Mouse (Mus musculus) stomach, embryonic 15.5 days (tissue): ENCODE measurements around the gene Hoxb5. TPM values are rescaled to one million over a fixed set of nuclear protein-coding genes. Genes with fewer than 3 reads are reported as not detected.
A peak's percentile ranks its signal among the peaks of the same experiment; 100 is the strongest.

Experiments used
- ATAC-seq: fragments of 200-750 bp; cut with Nextera tagmentation; 2 replicates; pipeline ENCODE4 v1.8.0; 2017; ENCODE audit warnings: low read depth, moderate number of reproducible peaks, moderate TSS enrichment; ENCODE audit not compliant: insufficient read depth, low FRiP score
- H3K27ac ChIP-seq: fragments of 300-500 bp; sonication (generic); 2 replicates; pipeline ENCODE4 v1.5.1; 2015; ENCODE audit warnings: mild to moderate bottlenecking, inconsistent platforms
- H3K27me3 ChIP-seq: fragments of 300-500 bp; sonication (generic); replicated peaks from 2 replicates; pipeline ENCODE4 v1.6.1; 2015; ENCODE audit warnings: inconsistent platforms
- H3K36me3 ChIP-seq: fragments of 300-500 bp; sonication (generic); 2 replicates; pipeline ENCODE4 v1.6.1; 2015; ENCODE audit warnings: inconsistent platforms
- H3K4me1 ChIP-seq: fragments of 300-500 bp; sonication (generic); 2 replicates; pipeline ENCODE4 v1.6.1; 2015; ENCODE audit warnings: inconsistent platforms
- H3K4me2 ChIP-seq: fragments of 300-500 bp; sonication (generic); 2 replicates; pipeline ENCODE4 v1.6.1; 2015; ENCODE audit warnings: mild to moderate bottlenecking, inconsistent platforms
- H3K4me3 ChIP-seq: fragments of 300-500 bp; sonication (generic); replicated peaks from 2 replicates; pipeline ENCODE4 v1.5.1; 2015; ENCODE audit warnings: inconsistent platforms
- H3K9ac ChIP-seq: fragments of 300-500 bp; sonication (generic); 2 replicates; pipeline ENCODE4 v1.6.1; 2015; ENCODE audit warnings: inconsistent platforms
- H3K9me3 ChIP-seq: fragments of 300-500 bp; sonication (generic); 2 replicates; pipeline ENCODE4 v1.6.1; 2016; ENCODE audit warnings: inconsistent platforms
- WGBS: fragments of 180-500 bp; shearing (Covaris S2); methylation state at CpG from one replicate; pipeline ENCODE4 v1.1.7; 2015; 5-methylcytosine and 5-hydroxymethylcytosine counted together
- polyA plus RNA-seq: library from polyadenylated mRNA; unstranded; fragments of >200 nt; fragmentation: Nextera tagmentation; extraction: Ambion mirVana; gene quantifications from 2 replicates; pipeline ENCODE4 v1.2.1, GENCODE M21; 2015

Gene Hoxb5
- polyA plus RNA-seq, 1 experiment from 2014 or later, result 17.6 TPM

- Histone ChIP-seq H3K4me2 (peak overlapping the region; percentile 62), H3K27me3 (peaks cover 34% of the 10 kb centered on the region), H3K9me3 (no peaks in the 10 kb centered on the region), H3K9ac (peak overlapping the region; percentile 14; the same call in 1 of the 2 replicates), H3K4me3 (peak overlapping the region; percentile 32), H3K27ac (peak overlapping the region; percentile 82), H3K36me3 (no peaks in the 10 kb centered on the region), H3K4me1 (peaks cover 22% of the 10 kb centered on the region; the same call in 1 of the 2 replicates)
- WGBS, result 15% methylated on average over 6 of the region's 6 CpGs
- ATAC-seq, result no peak
Observed at GRCm38 (mm10) chr11:96311097-96311496, 8.0 kb downstream of the Hoxb5 start.

- H3K4me3 ChIP-seq, result peak overlapping the region; percentile 32
- H3K27me3 ChIP-seq, result peaks cover 28% of the 10 kb centered on the region
- peaks cover 26% of the 10 kb centered on the region; the same call in 1 of the 2 replicates for H3K4me1 ChIP-seq
- H3K36me3 ChIP-seq, result no peaks in the 10 kb centered on the region
- 3% methylated on average over 31 of the region's 31 CpGs for WGBS
- ATAC-seq, result peak; percentile 74; the same call in 1 of the 2 replicates
- H3K9ac ChIP-seq, result peak overlapping the region; percentile 14; the same call in 1 of the 2 replicates
- no peaks in the 10 kb centered on the region for H3K9me3 ChIP-seq
- peak overlapping the region; percentile 82 for H3K27ac ChIP-seq
- peak overlapping the region; percentile 62 for H3K4me2 ChIP-seq
Observed at GRCm38 (mm10) chr11:96311520-96312417, 8.6 kb downstream of the Hoxb5 start.

GRCm38 (mm10) chr11:96313134-96313533, 10.0 kb downstream of the Hoxb5 start:
- no peak overlapping the region for H3K4me3 ChIP-seq
- ATAC-seq, result no peak
- peak overlapping the region; percentile 82 for H3K27ac ChIP-seq
- H3K9ac ChIP-seq, result no peak overlapping the region
- H3K4me2 ChIP-seq, result peak overlapping the region; percentile 62
- H3K27me3 ChIP-seq, result peaks cover 28% of the 10 kb centered on the region
- H3K9me3 ChIP-seq, result no peaks in the 10 kb centered on the region
- WGBS, result 43% methylated on average over 2 of the region's 2 CpGs
- H3K36me3 ChIP-seq, result no peaks in the 10 kb centered on the region
- H3K4me1 ChIP-seq, result peaks cover 28% of the 10 kb centered on the region

- Histone ChIP-seq H3K4me3 (peak overlapping the region; percentile 35), H3K9me3 (no peaks in the 10 kb centered on the region), H3K27ac (peak overlapping the region; percentile 82), H3K9ac (no peak overlapping the region), H3K36me3 (no peaks in the 10 kb centered on the region), H3K4me2 (peak overlapping the region; percentile 62), H3K27me3 (peaks cover 28% of the 10 kb centered on the region), H3K4me1 (peaks cover 25% of the 10 kb centered on the region)
- WGBS, result 17% methylated on average over 12 of the region's 12 CpGs
- no peak for ATAC-seq
Observed at GRCm38 (mm10) chr11:96313806-96314428, 10.8 kb downstream of the Hoxb5 start.

- Histone ChIP-seq H3K9me3 (no peaks in the 10 kb centered on the region), H3K36me3 (no peaks in the 10 kb centered on the region), H3K4me3 (peak overlapping the region; percentile 35), H3K27me3 (peaks cover 32% of the 10 kb centered on the region), H3K27ac (peak overlapping the region; percentile 82), H3K4me1 (peaks cover 25% of the 10 kb centered on the region), H3K4me2 (peak overlapping the region; percentile 62), H3K9ac (peak overlapping the region; percentile 40)
- no peak for ATAC-seq
- WGBS, result 4% methylated on average over 34 of the region's 34 CpGs
Observed at GRCm38 (mm10) chr11:96314671-96315343, 11.7 kb downstream of the Hoxb5 start.

- WGBS, result 22% methylated on average over 5 of the region's 5 CpGs
- peak overlapping the region; percentile 82 for H3K27ac ChIP-seq
- ATAC-seq, result no peak
- peak overlapping the region; percentile 40; the same call in 1 of the 2 replicates for H3K9ac ChIP-seq
- H3K4me3 ChIP-seq, result peak overlapping the region; percentile 35
- no peaks in the 10 kb centered on the region for H3K9me3 ChIP-seq
- no peaks in the 10 kb centered on the region for H3K36me3 ChIP-seq
- H3K4me2 ChIP-seq, result peak overlapping the region; percentile 62
- H3K27me3 ChIP-seq, result peaks cover 32% of the 10 kb centered on the region
- peaks cover 25% of the 10 kb centered on the region for H3K4me1 ChIP-seq
Observed at GRCm38 (mm10) chr11:96315344-96315681, 12.2 kb downstream of the Hoxb5 start.

GRCm38 (mm10) chr11:96316696-96317607, 13.8 kb downstream of the Hoxb5 start:
- Histone ChIP-seq H3K27ac (peak overlapping the region; percentile 97), H3K4me1 (peaks cover 23% of the 10 kb centered on the region), H3K4me3 (peak overlapping the region; percentile 60; the same call in 1 of the 2 replicates), H3K36me3 (no peaks in the 10 kb centered on the region), H3K4me2 (peak overlapping the region; percentile 62), H3K27me3 (peaks cover 22% of the 10 kb centered on the region), H3K9me3 (no peaks in the 10 kb centered on the region), H3K9ac (peak overlapping the region; percentile 39; the same call in 1 of the 2 replicates)
- ATAC-seq, result no peak
- WGBS, result 18% methylated on average over 18 of the region's 18 CpGs

GRCm38 (mm10) chr11:96317608-96318367, 14.7 kb downstream of the Hoxb5 start, which contains the start of gene Hoxb4:
Gene Hoxb4, plus strand, starts transcription at chr11:96318267.
- peaks cover 19% of the 10 kb centered on the region; the same call in 1 of the 2 replicates for H3K27me3 ChIP-seq
- no peaks in the 10 kb centered on the region for H3K9me3 ChIP-seq
- peak; percentile 25; the same call in 1 of the 2 replicates for ATAC-seq
- peak within 1 kb of the TSS; percentile 65 for H3K9ac ChIP-seq
- 8% methylated on average over 28 of the region's 28 CpGs for WGBS
- peak within 1 kb of the TSS; percentile 97 for H3K27ac ChIP-seq
- peaks cover 19% of the 10 kb centered on the region for H3K4me1 ChIP-seq
- H3K4me2 ChIP-seq, result peak within 1 kb of the TSS; percentile 62
- no peaks in the 10 kb centered on the region for H3K36me3 ChIP-seq
- H3K4me3 ChIP-seq, result peak within 1 kb of the TSS; percentile 60

GRCm38 (mm10) chr11:96318368-96319070, 15.4 kb downstream of the Hoxb5 start:
- H3K27me3 ChIP-seq, result peaks cover 15% of the 10 kb centered on the region; the same call in 1 of the 2 replicates
- H3K4me1 ChIP-seq, result peaks cover 19% of the 10 kb centered on the region
- no peaks in the 10 kb centered on the region for H3K36me3 ChIP-seq
- H3K4me2 ChIP-seq, result peak overlapping the region; percentile 62
- H3K9ac ChIP-seq, result peak overlapping the region; percentile 65
- ATAC-seq, result peak; percentile 69
- H3K4me3 ChIP-seq, result peak overlapping the region; percentile 60
- no peaks in the 10 kb centered on the region for H3K9me3 ChIP-seq
- H3K27ac ChIP-seq, result peak overlapping the region; percentile 97
- under 1% methylated on average over 41 of the region's 45 CpGs for WGBS
